Mouse (Mus musculus): ENCODE results near the gene Slc24a2.

- TF ChIP-seq CTCF (IDR thresholded peaks at IDR 0.05; ENCODE audit: extremely low read depth, insufficient read length, insufficient replicate concordance, low read depth, low read length): no peak
- TF ChIP-seq POLR2A (IDR thresholded peaks at IDR 0.05; ENCODE audit: low read depth, low read length): no peak
Measured at GRCm38 (mm10) chr4:87032632-87033031, 197.6 kb downstream of the Slc24a2 start.
